Mouse (Mus musculus) CH12.LX (cell line): ENCODE measurements around the gene Podxl. TPM values are rescaled to one million over a fixed set of nuclear protein-coding genes. Genes with fewer than 3 reads are reported as not detected.

ENCODE experiments used
- DNase-seq: peaks from one replicate; pipeline ENCODE4 v3.0.0-alpha.2; 2013; ENCODE audit errors: extremely low read depth
- H3K27ac ChIP-seq: 2 replicates; pipeline ENCODE4 v1.5.1; 2012; ENCODE audit warnings: low read depth, mild to moderate bottlenecking, control low read depth, moderate library complexity; ENCODE audit not compliant: insufficient read depth
- H3K27me3 ChIP-seq: replicated peaks from 2 replicates; pipeline ENCODE3; 2012; ENCODE audit warnings: inconsistent platforms
- H3K36me3 ChIP-seq, 2 experiments: replicated peaks in 1 of 2; 2 replicates each; pipeline versions ENCODE3 to v1.6.1; 2012; ENCODE audit warnings: inconsistent platforms in 1 of 2, low read length in 1 of 2, mild to moderate bottlenecking in 1 of 2, mixed read lengths in 1 of 2, moderate library complexity in 1 of 2; ENCODE audit not compliant: control insufficient read depth in 1 of 2, insufficient read depth in 1 of 2
- H3K4me1 ChIP-seq, 2 experiments: 2 replicates each; pipeline ENCODE4 v1.6.1; 2012; ENCODE audit warnings: inconsistent platforms in 1 of 2, moderate library complexity in 1 of 2; ENCODE audit not compliant: insufficient read depth in 2 of 2, control insufficient read depth in 1 of 2
- H3K4me2 ChIP-seq: 2 replicates; pipeline ENCODE4 v1.6.1; 2012; ENCODE audit warnings: low read depth, mild to moderate bottlenecking, control low read depth; ENCODE audit not compliant: poor library complexity, insufficient read depth, severe bottlenecking
- H3K4me3 ChIP-seq, 3 experiments: fragments of 150-350 bp in 1 of 3; sonication (generic) in 1 of 3; replicated peaks in 1 of 3; 2 replicates each; pipeline versions ENCODE3 to v1.5.1; 2011 to 2012; ENCODE audit warnings: low read depth in 2 of 3, low read length in 2 of 3, mild to moderate bottlenecking in 2 of 3, moderate library complexity in 2 of 3, control low read depth in 1 of 3, improper control_type of control experiment in 1 of 3, inconsistent platforms in 1 of 3, mixed read lengths in 1 of 3; ENCODE audit not compliant: poor library complexity in 1 of 3
- H3K79me2 ChIP-seq: replicated peaks from 2 replicates; pipeline ENCODE4 v1.6.1; 2012; ENCODE audit warnings: mild to moderate bottlenecking, moderate library complexity; ENCODE audit not compliant: control insufficient read depth, poor library complexity, insufficient read depth, severe bottlenecking; ENCODE audit errors: extremely low read depth
- H3K9ac ChIP-seq: 2 replicates; pipeline ENCODE4 v1.6.1; 2012; ENCODE audit warnings: low read depth, mild to moderate bottlenecking, control low read depth, moderate library complexity; ENCODE audit not compliant: insufficient read depth
- H3K9me3 ChIP-seq: replicated peaks from 2 replicates; pipeline ENCODE3; 2012; ENCODE audit warnings: low read length, inconsistent platforms, mixed read lengths
- CHD1 ChIP-seq: IDR thresholded peaks from 2 replicates; pipeline ENCODE4 v1.6.1; 2012; ENCODE audit warnings: low read depth, low read length, improper control_type of control experiment, inconsistent platforms
- CHD2 ChIP-seq: IDR thresholded peaks from 2 replicates; pipeline ENCODE4 v1.6.1; 2011; ENCODE audit warnings: low read length, improper control_type of control experiment
- E2F4 ChIP-seq: IDR thresholded peaks from 2 replicates; pipeline ENCODE4 v1.6.1; 2011; ENCODE audit warnings: low read depth, low read length, improper control_type of control experiment; ENCODE audit not compliant: insufficient replicate concordance
- EP300 ChIP-seq: IDR thresholded peaks from 2 replicates; pipeline ENCODE4 v1.6.1; 2011; ENCODE audit warnings: low read length, improper control_type of control experiment
- ETS1 ChIP-seq: conservative IDR thresholded peaks from 2 replicates; pipeline ENCODE4 v1.6.1; 2012; ENCODE audit warnings: low read depth, mild to moderate bottlenecking, inconsistent platforms, low read length, improper control_type of control experiment, moderate library complexity
- GABPA ChIP-seq: IDR thresholded peaks from 2 replicates; pipeline ENCODE4 v1.6.1; 2012; ENCODE audit warnings: low read depth, low read length, improper control_type of control experiment, inconsistent platforms; ENCODE audit not compliant: insufficient replicate concordance
- HCFC1 ChIP-seq: IDR thresholded peaks from 2 replicates; pipeline ENCODE4 v1.6.1; 2012; ENCODE audit warnings: low read depth, mild to moderate bottlenecking, inconsistent platforms, low read length, improper control_type of control experiment
- IRF4 ChIP-seq: IDR thresholded peaks from 2 replicates; pipeline ENCODE4 v1.6.1; 2014; ENCODE audit warnings: low read depth, mild to moderate bottlenecking, inconsistent platforms, low read length, improper control_type of control experiment
- JUN ChIP-seq: IDR thresholded peaks from 2 replicates; pipeline ENCODE4 v1.6.1; 2011; ENCODE audit warnings: low read depth, mild to moderate bottlenecking, low read length, improper control_type of control experiment, moderate library complexity; ENCODE audit not compliant: insufficient read depth
- JUND ChIP-seq: conservative IDR thresholded peaks from 2 replicates; pipeline ENCODE4 v1.6.1; 2011; ENCODE audit warnings: low read depth, low read length, improper control_type of control experiment
- MAFK ChIP-seq: IDR thresholded peaks from 2 replicates; pipeline ENCODE4 v1.6.1; 2011; ENCODE audit warnings: low read length, improper control_type of control experiment; ENCODE audit not compliant: insufficient replicate concordance
- MAX ChIP-seq: IDR thresholded peaks from 2 replicates; pipeline ENCODE4 v1.6.1; 2011; ENCODE audit warnings: low read length, improper control_type of control experiment
- MEF2A ChIP-seq: IDR thresholded peaks from 2 replicates; pipeline ENCODE4 v1.6.1; 2014; ENCODE audit warnings: low read depth, mild to moderate bottlenecking, inconsistent platforms, low read length, improper control_type of control experiment, borderline replicate concordance
- MXI1 ChIP-seq: IDR thresholded peaks from 2 replicates; pipeline ENCODE4 v1.6.1; 2011; ENCODE audit warnings: mild to moderate bottlenecking, low read depth, low read length, improper control_type of control experiment
- MYC ChIP-seq: IDR thresholded peaks from 2 replicates; pipeline ENCODE4 v1.6.1; 2011; ENCODE audit warnings: low read depth, mild to moderate bottlenecking, improper control_type of control experiment, low read length
- NELFE ChIP-seq: IDR thresholded peaks from 2 replicates; pipeline ENCODE4 v1.6.1; 2011; ENCODE audit warnings: low read depth, low read length, improper control_type of control experiment
- NRF1 ChIP-seq: IDR thresholded peaks from 2 replicates; pipeline ENCODE4 v1.6.1; 2014; ENCODE audit warnings: low read depth, mild to moderate bottlenecking, inconsistent platforms, low read length, improper control_type of control experiment, moderate library complexity
- POLR2A ChIP-seq: IDR thresholded peaks from 2 replicates; pipeline ENCODE4 v1.6.1; 2011; ENCODE audit warnings: low read depth, mild to moderate bottlenecking, improper control_type of control experiment, low read length
- POLR2AphosphoS2 ChIP-seq: IDR thresholded peaks from 2 replicates; pipeline ENCODE4 v1.6.1; 2011; ENCODE audit warnings: low read depth, low read length, improper control_type of control experiment
- RAD21 ChIP-seq: IDR thresholded peaks from 2 replicates; pipeline ENCODE4 v1.6.1; 2011; ENCODE audit warnings: low read depth, mild to moderate bottlenecking, low read length, improper control_type of control experiment, moderate library complexity
- RCOR1 ChIP-seq: conservative IDR thresholded peaks from 2 replicates; pipeline ENCODE4 v1.6.1; 2012; ENCODE audit warnings: low read depth, mild to moderate bottlenecking, inconsistent platforms, low read length, improper control_type of control experiment
- SMC3 ChIP-seq: IDR thresholded peaks from 2 replicates; pipeline ENCODE4 v1.6.1; 2011; ENCODE audit warnings: low read depth, low read length, improper control_type of control experiment
- TCF12 ChIP-seq: IDR thresholded peaks from 2 replicates; pipeline ENCODE4 v1.6.1; 2014; ENCODE audit warnings: low read depth, mild to moderate bottlenecking, inconsistent platforms, low read length, improper control_type of control experiment
- UBTF ChIP-seq: IDR thresholded peaks from 2 replicates; pipeline ENCODE4 v1.6.1; 2012; ENCODE audit warnings: low read depth, mild to moderate bottlenecking, inconsistent platforms, low read length, improper control_type of control experiment, moderate library complexity
- USF2 ChIP-seq: conservative IDR thresholded peaks from 2 replicates; pipeline ENCODE4 v1.6.1; 2011; ENCODE audit warnings: low read depth, low read length, improper control_type of control experiment
- ZC3H11A ChIP-seq: IDR thresholded peaks from 2 replicates; pipeline ENCODE4 v1.6.1; 2012; ENCODE audit warnings: low read depth, mild to moderate bottlenecking, inconsistent platforms, low read length, improper control_type of control experiment
- ZMIZ1 ChIP-seq: IDR thresholded peaks from 2 replicates; pipeline ENCODE4 v1.6.1; 2012; ENCODE audit warnings: low read depth, mild to moderate bottlenecking, inconsistent platforms, low read length, improper control_type of control experiment
- ZNF384 ChIP-seq: IDR thresholded peaks from 2 replicates; pipeline ENCODE4 v1.6.1; 2012; ENCODE audit warnings: low read depth, low read length, improper control_type of control experiment, inconsistent platforms
- dilution Hi-C: fragments of 300-500 bp; cut with MboI; formaldehyde crosslinking; loops from 2 replicates; pipeline ENCODE4 v1.14.3; 2020; ENCODE audit warnings: low sequenced_read_pairs; ENCODE audit not compliant: extremely low pct_unique_long_range_greater_than_20kb, extremely low pct_ligation_motif_present
- in situ Hi-C: fragments of 300-500 bp; cut with MboI; formaldehyde crosslinking; loops from 3 replicates; pipeline ENCODE4 v1.14.3; 2019; ENCODE audit warnings: low sequenced_read_pairs, low pct_ligation_motif_present, low pct_unique_long_range_greater_than_20kb, mixed read lengths
- polyA plus RNA-seq: library from polyadenylated mRNA; unstranded; fragments of >175 nt; gene quantifications from 2 replicates; pipeline ENCODE4 v1.2.1, GENCODE M21; 2012; ENCODE audit warnings: low read depth; ENCODE audit not compliant: insufficient read length
- total RNA-seq, 2 experiments: library from RNA; depleted of rRNA; stranded (reverse); fragments of 300-350 nt in 1 of 2; fragments of >200 nt in 1 of 2; gene quantifications; 2 replicates each; pipeline ENCODE4 v1.2.3; 2012 to 2014

Podxl gene
- total and polyA plus RNA-seq, 3 experiments, result not detected

DNA sequence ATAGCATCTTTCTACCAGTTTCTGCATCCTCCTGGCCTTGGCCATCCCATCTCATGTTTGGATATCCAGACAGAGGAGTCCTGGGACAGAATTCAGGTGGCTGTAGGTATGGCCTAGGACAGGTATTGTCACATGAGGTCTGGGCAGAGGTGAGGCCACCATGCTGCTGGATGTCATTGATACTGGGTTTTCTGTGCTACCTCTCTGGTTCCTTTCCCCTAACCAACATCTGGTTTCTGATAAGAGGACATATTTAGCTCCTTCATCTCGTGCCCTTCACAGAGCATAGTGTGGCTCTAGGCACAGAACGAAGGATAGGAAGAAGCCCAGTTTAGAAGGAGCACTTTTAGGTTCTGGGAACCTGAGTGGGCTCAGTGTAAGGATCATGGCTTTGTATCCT lies 28.3 kb upstream of the Podxl start:
- in situ Hi-C loops, result no loop called here
- H3K27me3 ChIP-seq, result peaks cover 66% of the 10 kb centered on the region
- dilution Hi-C loops, result no loop called here
- H3K4me1 ChIP-seq, result no peaks in the 10 kb centered on the region
- H3K79me2 ChIP-seq, result no peaks in the 10 kb centered on the region
- H3K9ac ChIP-seq, result no peak overlapping the region
- no peak overlapping the region for H3K4me3 ChIP-seq
- H3K9me3 ChIP-seq, result no peaks in the 10 kb centered on the region
- no peak for TF ChIP-seq RCOR1
- no peak for TF ChIP-seq GABPA
- no peak for TF ChIP-seq ZMIZ1
- TF ChIP-seq RAD21, result no peak
- TF ChIP-seq ZC3H11A, result no peak
- TF ChIP-seq NELFE, result no peak
- TF ChIP-seq TCF12, result no peak
- TF ChIP-seq POLR2A, result no peak
- TF ChIP-seq CHD2, result no peak
- no peak for TF ChIP-seq MYC
- no peak for TF ChIP-seq E2F4
- no peak for TF ChIP-seq MXI1
- no peak for TF ChIP-seq MAX
- TF ChIP-seq ETS1, result no peak
- no peak for TF ChIP-seq EP300
- no peak for TF ChIP-seq JUND
- no peak for TF ChIP-seq NRF1
- TF ChIP-seq JUN, result no peak
- no peak for TF ChIP-seq ZNF384
- TF ChIP-seq, all 38 proteins: peak for 0
- H3K36me3 ChIP-seq, result no peaks in the 10 kb centered on the region
- no peak overlapping the region for H3K27ac ChIP-seq
- no peak overlapping the region for H3K4me2 ChIP-seq
- DNase-seq, result no peak

DNA sequence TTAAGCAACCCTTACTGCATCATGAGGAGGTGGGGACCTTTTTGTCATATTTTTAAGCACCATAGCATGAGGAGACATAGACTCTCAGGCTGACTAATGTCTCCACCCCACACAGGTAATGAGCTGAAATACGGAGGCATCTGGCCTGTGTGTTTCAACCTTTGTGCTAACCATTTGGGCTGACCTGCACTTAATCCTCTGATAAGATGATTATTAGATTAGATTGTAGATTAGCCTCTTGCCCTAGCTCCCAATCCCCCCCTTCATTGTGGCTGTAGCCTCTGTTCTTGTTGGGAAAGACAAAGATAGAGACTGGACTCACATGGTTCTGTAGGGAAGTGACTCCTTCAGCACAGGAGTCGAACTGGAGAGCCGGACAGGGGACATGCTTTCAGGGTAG lies 27.9 kb upstream of the Podxl start:
- H3K4me3 ChIP-seq, result no peak overlapping the region
- no peaks in the 10 kb centered on the region for H3K9me3 ChIP-seq
- DNase-seq, result no peak
- H3K4me1 ChIP-seq, result no peaks in the 10 kb centered on the region
- H3K36me3 ChIP-seq, result no peaks in the 10 kb centered on the region
- TF ChIP-seq HCFC1 (no peak), RCOR1 (no peak), MXI1 (no peak), MAX (no peak), IRF4 (no peak), MAFK (no peak), SMC3 (no peak), CHD1 (no peak), MEF2A (no peak), ZNF384 (no peak), UBTF (no peak), POLR2AphosphoS2 (no peak), USF2 (no peak)
- TF ChIP-seq, all 38 proteins: peak for 0
- Histone ChIP-seq H3K4me2 (no peak overlapping the region), H3K27me3 (peaks cover 64% of the 10 kb centered on the region), H3K9ac (no peak overlapping the region), H3K27ac (no peak overlapping the region), H3K79me2 (no peaks in the 10 kb centered on the region)
- in situ Hi-C loops, result no loop called here
- dilution Hi-C loops, result no loop called here
